ENCODE assay signal across 8 mouse cellular contexts in genomic region chr15:59203850-59204625, GRCm38 (mm10).
DNase-seq lines count a peak whose midpoint lies in the region; ATAC-seq and TF ChIP-seq lines count a peak whose summit lies in the region.

No protein-coding gene starts in this region.

- 85% methylated on average over 17 of the region's 17 CpGs for WGBS in bone marrow, adult 2 months
- 48% methylated on average over 17 of the region's 17 CpGs for WGBS in lung, embryonic 15.5 days

- H3K27me3 ChIP-seq in lung, embryonic 15.5 days: no peaks in the 10 kb centered on the region

- no peak overlapping the region for H3K9ac ChIP-seq in lung, embryonic 15.5 days

- H3K9me3 ChIP-seq in lung, embryonic 15.5 days: no peaks in the 10 kb centered on the region

- no peak overlapping the region for H3K27ac ChIP-seq in bone marrow, adult 2 months (ENCODE audit: control insufficient read depth, insufficient read depth, low read depth, low read length, poor library complexity)
- no peak overlapping the region for H3K27ac ChIP-seq in lung, embryonic 15.5 days

- peak; percentile 60; the same call in 1 of the 2 replicates for ATAC-seq in lung, embryonic 15.5 days (ENCODE audit: borderline replicate concordance, extremely low read depth, low FRiP score, low TSS enrichment)

- H3K36me3 ChIP-seq in lung, embryonic 15.5 days: no peaks in the 10 kb centered on the region

- DNase-seq in gastrocnemius, postnatal 10 days: peak; percentile 32
- DNase-seq in gastrocnemius, adult 8-10 months (ENCODE audit: low spot score in 2 of 2): no peak
- DNase-seq in A20 (ENCODE audit: low read depth, low spot score): peak; percentile 40
- peak; percentile 56 to 60 for DNase-seq in heart, postnatal 36 days
- DNase-seq in thymus, postnatal 25 days: peak; percentile 36
- DNase-seq in cerebellum, postnatal 36 days: no peak

- no peak for TF ChIP-seq POLR2A in bone marrow, adult 2 months (IDR thresholded peaks at IDR 0.05; ENCODE audit: borderline replicate concordance, control insufficient read depth, low read depth, low read length)

- 0 out of 2 replicates have a peak, but pooled peaks have one; percentile 17 for TF ChIP-seq CTCF in bone marrow, adult 2 months (IDR thresholded peaks at IDR 0.05; ENCODE audit: control insufficient read depth, insufficient read depth, low read length)

- no peaks in the 10 kb centered on the region for H3K4me1 ChIP-seq in bone marrow, adult 2 months (ENCODE audit: control insufficient read depth, insufficient read depth, low read length)
- H3K4me1 ChIP-seq in lung, embryonic 15.5 days: peaks cover 20% of the 10 kb centered on the region

- intact Hi-C loops in heart, postnatal 36 days (cut with DNase I): loop anchor here (2.0 kb wide), 3 partner anchors 87 to 229 kb away; no protein-coding TSS in a partner anchor

- no peak overlapping the region for H3K4me3 ChIP-seq in bone marrow, adult 2 months (replicated peaks; ENCODE audit: control insufficient read depth, low read depth, low read length)
- H3K4me3 ChIP-seq in lung, embryonic 15.5 days: no peak overlapping the region

- no peak overlapping the region for H3K4me2 ChIP-seq in lung, embryonic 15.5 days

Comparison
In these comparisons a context has a peak if more than half of its experiments do, and no peak if none do; other contexts are left out.
1. DNase-seq: peak in gastrocnemius, postnatal 10 days (single experiment), A20 (single experiment), heart, postnatal 36 days (2 of 2) and thymus, postnatal 25 days (single experiment); none in gastrocnemius, adult 8-10 months (0 of 2) and cerebellum, postnatal 36 days (0 of 2).